Mouse (Mus musculus): ENCODE data around the gene Lyg2. TPM values are rescaled to one million over a fixed set of nuclear protein-coding genes. Genes with fewer than 3 reads are reported as not detected.

The Lyg2 gene
- polyA plus RNA-seq, 1 experiment from 2014 or later = not detected

GRCm38 (mm10) chr1:37917666-37918065 lies 1.4 kb upstream of the Lyg2 start:
- Histone ChIP-seq H3K4me3 (no peak overlapping the region), H3K27ac (replicated peaks) (no peak overlapping the region), H3K36me3 (no peaks in the 10 kb centered on the region), H3K9ac (replicated peaks) (no peak overlapping the region), H3K27me3 (no peaks in the 10 kb centered on the region), H3K4me1 (no peaks in the 10 kb centered on the region), H3K4me2 (replicated peaks) (no peak overlapping the region), H3K9me3 (no peaks in the 10 kb centered on the region)
- WGBS = 80% methylated on average over 13 of the region's 13 CpGs
- no peak for ATAC-seq (ENCODE audit: low FRiP score, low read depth)

- ATAC-seq (ENCODE audit: low FRiP score, low read depth) = no peak
- no peaks in the 10 kb centered on the region for H3K4me1 ChIP-seq
- 79% methylated on average over 2 of the region's 2 CpGs for WGBS
- H3K27me3 ChIP-seq = no peaks in the 10 kb centered on the region
- no peak overlapping the region for H3K27ac ChIP-seq (replicated peaks)
- no peaks in the 10 kb centered on the region for H3K36me3 ChIP-seq
- H3K9me3 ChIP-seq = no peaks in the 10 kb centered on the region
- no peak overlapping the region for H3K4me2 ChIP-seq (replicated peaks)
- H3K9ac ChIP-seq (replicated peaks) = no peak overlapping the region
- no peak overlapping the region for H3K4me3 ChIP-seq
Observed at GRCm38 (mm10) chr1:37912751-37913150, 3.5 kb downstream of the Lyg2 start.

DNA sequence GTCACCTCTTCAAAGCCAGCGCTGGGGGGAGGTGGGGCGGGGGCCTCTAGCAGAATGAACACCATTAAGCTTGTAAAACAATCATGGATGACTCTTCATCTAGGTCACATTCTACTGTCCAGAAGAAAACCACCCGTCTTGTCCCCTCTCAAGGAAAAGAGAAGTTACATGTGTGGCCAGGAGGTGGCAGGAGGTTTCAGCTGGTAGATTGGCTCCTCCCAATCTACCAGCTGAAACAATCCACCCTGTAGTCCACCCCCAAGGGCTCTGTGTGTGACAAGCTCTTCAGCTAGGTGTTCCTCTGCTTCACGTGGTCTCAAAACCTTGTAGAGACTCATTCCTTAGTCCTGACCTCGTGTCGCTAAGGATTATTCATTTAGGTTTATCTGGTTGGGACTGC lies 13.1 kb downstream of the Lyg2 start:
- Histone ChIP-seq H3K27ac (replicated peaks) (no peak overlapping the region), H3K4me2 (replicated peaks) (no peak overlapping the region), H3K4me1 (no peaks in the 10 kb centered on the region), H3K9me3 (no peaks in the 10 kb centered on the region), H3K36me3 (peaks cover 14% of the 10 kb centered on the region), H3K9ac (replicated peaks) (no peak overlapping the region), H3K27me3 (no peaks in the 10 kb centered on the region), H3K4me3 (no peak overlapping the region)
- 42% methylated on average over 6 of the region's 6 CpGs for WGBS
- no peak for ATAC-seq (ENCODE audit: low FRiP score, low read depth)

DNA sequence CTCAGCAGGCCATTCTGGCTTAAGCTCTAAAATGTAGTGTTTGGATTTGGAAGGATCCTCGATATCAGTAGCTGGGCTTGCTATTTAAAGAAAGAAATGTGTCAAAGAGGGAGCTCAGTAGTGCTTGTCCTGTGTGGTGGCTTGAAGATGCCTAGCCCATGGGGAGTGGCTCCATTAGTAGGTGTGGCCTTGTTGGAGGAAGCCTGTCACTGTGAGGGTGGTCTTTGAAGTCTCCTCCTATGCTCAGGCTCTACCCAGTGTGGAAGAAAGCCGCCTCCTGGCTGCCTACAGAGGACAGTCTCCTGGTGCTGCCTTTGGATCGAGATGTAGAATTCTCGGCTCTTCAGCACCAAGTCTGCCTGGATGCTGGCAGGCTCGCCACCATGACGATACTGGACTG lies 16.0 kb downstream of the Lyg2 start:
- no peak overlapping the region for H3K4me3 ChIP-seq
- WGBS = 60% methylated on average over 6 of the region's 6 CpGs
- H3K27ac ChIP-seq (replicated peaks) = no peak overlapping the region
- H3K4me1 ChIP-seq = no peaks in the 10 kb centered on the region
- H3K27me3 ChIP-seq = no peaks in the 10 kb centered on the region
- ATAC-seq (ENCODE audit: low FRiP score, low read depth) = no peak
- no peaks in the 10 kb centered on the region for H3K9me3 ChIP-seq
- H3K36me3 ChIP-seq = peaks cover 39% of the 10 kb centered on the region
- no peak overlapping the region for H3K4me2 ChIP-seq (replicated peaks)
- H3K9ac ChIP-seq (replicated peaks) = no peak overlapping the region

DNA sequence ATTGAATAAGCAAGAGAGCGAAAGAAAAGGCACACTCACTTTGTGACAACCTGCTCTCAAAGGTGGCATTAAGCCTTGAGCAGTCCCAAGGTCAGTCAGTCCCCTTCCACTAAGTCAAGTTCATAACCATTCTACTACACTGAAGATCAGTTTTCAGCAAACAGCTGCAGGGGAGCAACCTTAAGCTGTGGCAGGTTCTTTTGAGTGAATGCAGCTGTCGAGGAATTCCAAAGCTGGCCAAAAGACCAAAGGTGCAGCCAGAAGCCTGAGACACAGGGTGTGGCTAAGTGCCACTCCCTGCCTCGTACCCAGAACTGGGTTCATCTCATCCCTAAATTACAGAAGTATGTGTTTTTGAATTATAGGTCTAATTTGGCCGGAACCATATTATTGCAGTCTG lies 16.5 kb downstream of the Lyg2 start:
- H3K4me3 ChIP-seq = no peak overlapping the region
- no peaks in the 10 kb centered on the region for H3K4me1 ChIP-seq
- H3K27me3 ChIP-seq = no peaks in the 10 kb centered on the region
- peaks cover 44% of the 10 kb centered on the region for H3K36me3 ChIP-seq
- H3K9me3 ChIP-seq = no peaks in the 10 kb centered on the region
- no peak overlapping the region for H3K27ac ChIP-seq (replicated peaks)
- H3K4me2 ChIP-seq (replicated peaks) = no peak overlapping the region
- 88% methylated on average over 4 of the region's 4 CpGs for WGBS
- ATAC-seq (ENCODE audit: low FRiP score, low read depth) = no peak
- H3K9ac ChIP-seq (replicated peaks) = no peak overlapping the region

GRCm38 (mm10) chr1:37894606-37895005 lies 21.7 kb downstream of the Lyg2 start:
- H3K27ac ChIP-seq (replicated peaks) = no peak overlapping the region
- peaks cover 12% of the 10 kb centered on the region for H3K4me1 ChIP-seq
- peaks cover 49% of the 10 kb centered on the region for H3K36me3 ChIP-seq
- H3K4me3 ChIP-seq = no peak overlapping the region
- no peak for ATAC-seq (ENCODE audit: low FRiP score, low read depth)
- no peak overlapping the region for H3K4me2 ChIP-seq (replicated peaks)
- no peaks in the 10 kb centered on the region for H3K9me3 ChIP-seq
- H3K9ac ChIP-seq (replicated peaks) = no peak overlapping the region
- no peaks in the 10 kb centered on the region for H3K27me3 ChIP-seq

GRCm38 (mm10) chr1:37891400-37891799 lies 24.9 kb downstream of the Lyg2 start:
- H3K27me3 ChIP-seq = no peaks in the 10 kb centered on the region
- H3K36me3 ChIP-seq = peaks cover 27% of the 10 kb centered on the region
- H3K4me3 ChIP-seq = peak overlapping the region; percentile 66
- peak overlapping the region; percentile 71 for H3K4me2 ChIP-seq (replicated peaks)
- H3K4me1 ChIP-seq = peaks cover 18% of the 10 kb centered on the region
- no peak overlapping the region for H3K9ac ChIP-seq (replicated peaks)
- ATAC-seq (ENCODE audit: low FRiP score, low read depth) = no peak
- no peak overlapping the region for H3K27ac ChIP-seq (replicated peaks)
- H3K9me3 ChIP-seq = no peaks in the 10 kb centered on the region
- WGBS = 85% methylated on average over 3 of the region's 3 CpGs

DNA sequence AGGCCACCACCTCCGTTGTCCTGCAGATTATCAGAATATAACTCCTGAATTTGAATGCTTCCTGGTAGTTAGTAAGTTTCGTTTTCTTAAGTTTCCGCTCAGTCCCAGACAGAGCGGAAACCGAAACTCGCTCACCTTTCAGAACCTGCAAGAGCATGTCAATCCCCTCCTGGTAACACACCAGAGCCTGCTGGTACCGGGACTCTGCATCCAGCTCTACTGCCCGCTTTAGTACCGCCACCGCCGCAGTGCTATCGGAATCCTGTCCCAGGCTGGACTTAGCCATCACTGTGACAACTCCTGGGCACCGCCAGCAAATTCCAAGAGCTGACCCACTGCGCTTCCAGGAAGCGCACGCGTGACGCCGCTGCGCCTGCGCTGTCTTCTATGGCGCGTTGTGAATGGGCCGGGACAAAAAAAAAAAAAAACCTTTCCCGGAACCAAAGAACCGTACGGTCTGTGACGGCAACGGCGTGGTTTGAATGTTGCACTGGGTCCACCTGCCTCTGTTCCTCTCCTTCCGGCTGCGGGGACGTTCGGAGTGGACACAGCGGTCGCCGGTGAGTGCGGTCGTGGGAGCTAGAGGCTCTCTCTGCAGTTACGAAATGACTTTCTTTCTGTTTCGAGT lies 26.2 kb downstream of the Lyg2 start, which contains the start of the genes Mitd1 and Mrpl30:
Gene Mitd1, minus strand, starts transcription at position 387 of the 628 bp plus-strand sequence.
Gene Mrpl30, plus strand, starts transcription at position 453 of the 628 bp plus-strand sequence.
- peak within 1 kb of the TSS; percentile 71 for H3K4me2 ChIP-seq (replicated peaks)
- H3K4me1 ChIP-seq = peaks cover 18% of the 10 kb centered on the region
- peaks cover 14% of the 10 kb centered on the region for H3K36me3 ChIP-seq
- WGBS = 0% methylated on average over 38 of the region's 41 CpGs
- 0 out of 2 replicates have a peak within 1 kb of the TSS, but pooled peaks have one; percentile 26 for H3K27ac ChIP-seq (replicated peaks)
- no peaks in the 10 kb centered on the region for H3K27me3 ChIP-seq
- peak; percentile 91 for ATAC-seq (ENCODE audit: low FRiP score, low read depth)
- H3K9ac ChIP-seq (replicated peaks) = peak within 1 kb of the TSS; percentile 58
- peak within 1 kb of the TSS; percentile 66 for H3K4me3 ChIP-seq
- no peaks in the 10 kb centered on the region for H3K9me3 ChIP-seq

GRCm38 (mm10) chr1:37889206-37889605 lies 27.1 kb downstream of the Lyg2 start:
- peaks cover 9% of the 10 kb centered on the region; the same call in 1 of the 2 replicates for H3K36me3 ChIP-seq
- peaks cover 18% of the 10 kb centered on the region for H3K4me1 ChIP-seq
- H3K27ac ChIP-seq (replicated peaks) = no peak overlapping the region
- H3K27me3 ChIP-seq = no peaks in the 10 kb centered on the region
- H3K9me3 ChIP-seq = no peaks in the 10 kb centered on the region
- WGBS = 80% methylated on average over 7 of the region's 7 CpGs
- peak overlapping the region; percentile 58; the same call in 1 of the 2 replicates for H3K9ac ChIP-seq (replicated peaks)
- peak overlapping the region; percentile 66 for H3K4me3 ChIP-seq
- no peak for ATAC-seq (ENCODE audit: low FRiP score, low read depth)
- peak overlapping the region; percentile 71 for H3K4me2 ChIP-seq (replicated peaks)

DNA sequence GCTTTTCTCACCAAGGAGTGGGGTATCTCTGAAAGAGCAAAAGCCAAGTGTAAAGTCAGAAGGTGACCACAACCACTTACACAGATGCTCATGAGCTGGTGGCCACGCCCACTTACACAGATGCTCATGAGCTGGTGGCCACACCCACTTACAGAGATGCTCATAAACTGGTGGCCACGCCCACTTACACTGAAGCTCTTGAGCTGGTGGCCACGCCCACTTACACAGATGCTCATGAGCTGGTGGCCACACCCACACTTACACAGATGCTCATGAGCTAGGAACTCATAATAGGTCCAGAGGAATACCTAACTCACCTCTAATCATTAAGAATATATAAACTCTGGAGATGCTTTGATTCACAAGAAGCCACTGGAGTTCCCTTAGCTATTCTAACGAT lies 31.8 kb downstream of the Lyg2 start:
- H3K4me3 ChIP-seq = no peak overlapping the region
- H3K9ac ChIP-seq (replicated peaks) = no peak overlapping the region
- H3K27ac ChIP-seq (replicated peaks) = no peak overlapping the region
- WGBS = 79% methylated on average over 4 of the region's 4 CpGs
- H3K27me3 ChIP-seq = no peaks in the 10 kb centered on the region
- no peaks in the 10 kb centered on the region for H3K9me3 ChIP-seq
- H3K4me2 ChIP-seq (replicated peaks) = no peak overlapping the region
- peaks cover 21% of the 10 kb centered on the region for H3K36me3 ChIP-seq
- H3K4me1 ChIP-seq = peaks cover 4% of the 10 kb centered on the region
- ATAC-seq (ENCODE audit: low FRiP score, low read depth) = no peak

DNA sequence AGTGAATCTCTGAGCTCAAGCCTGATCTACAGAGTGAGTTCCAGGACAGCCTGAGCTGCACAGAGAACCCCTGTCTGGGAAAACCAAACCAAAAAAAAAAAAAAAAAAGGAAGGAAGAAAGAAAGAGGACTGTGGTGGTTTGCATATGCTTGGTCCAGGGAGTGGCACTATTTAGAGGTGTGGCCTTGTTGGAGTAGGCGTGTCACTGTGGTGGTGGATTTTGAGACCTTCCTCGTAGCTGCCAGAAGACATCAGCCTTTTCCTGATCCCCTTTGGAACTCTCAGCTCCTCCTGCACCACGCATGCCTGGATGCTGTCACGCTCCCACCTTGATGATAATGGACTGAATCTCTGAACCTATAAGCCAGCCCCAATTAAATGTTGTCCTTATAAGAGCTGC lies 32.9 kb downstream of the Lyg2 start:
- H3K4me1 ChIP-seq = no peaks in the 10 kb centered on the region
- H3K9me3 ChIP-seq = no peaks in the 10 kb centered on the region
- H3K9ac ChIP-seq (replicated peaks) = no peak overlapping the region
- no peak for ATAC-seq (ENCODE audit: low FRiP score, low read depth)
- H3K27me3 ChIP-seq = no peaks in the 10 kb centered on the region
- H3K36me3 ChIP-seq = peaks cover 31% of the 10 kb centered on the region
- 97% methylated on average over 4 of the region's 4 CpGs for WGBS
- H3K27ac ChIP-seq (replicated peaks) = no peak overlapping the region
- no peak overlapping the region for H3K4me2 ChIP-seq (replicated peaks)
- no peak overlapping the region for H3K4me3 ChIP-seq

DNA sequence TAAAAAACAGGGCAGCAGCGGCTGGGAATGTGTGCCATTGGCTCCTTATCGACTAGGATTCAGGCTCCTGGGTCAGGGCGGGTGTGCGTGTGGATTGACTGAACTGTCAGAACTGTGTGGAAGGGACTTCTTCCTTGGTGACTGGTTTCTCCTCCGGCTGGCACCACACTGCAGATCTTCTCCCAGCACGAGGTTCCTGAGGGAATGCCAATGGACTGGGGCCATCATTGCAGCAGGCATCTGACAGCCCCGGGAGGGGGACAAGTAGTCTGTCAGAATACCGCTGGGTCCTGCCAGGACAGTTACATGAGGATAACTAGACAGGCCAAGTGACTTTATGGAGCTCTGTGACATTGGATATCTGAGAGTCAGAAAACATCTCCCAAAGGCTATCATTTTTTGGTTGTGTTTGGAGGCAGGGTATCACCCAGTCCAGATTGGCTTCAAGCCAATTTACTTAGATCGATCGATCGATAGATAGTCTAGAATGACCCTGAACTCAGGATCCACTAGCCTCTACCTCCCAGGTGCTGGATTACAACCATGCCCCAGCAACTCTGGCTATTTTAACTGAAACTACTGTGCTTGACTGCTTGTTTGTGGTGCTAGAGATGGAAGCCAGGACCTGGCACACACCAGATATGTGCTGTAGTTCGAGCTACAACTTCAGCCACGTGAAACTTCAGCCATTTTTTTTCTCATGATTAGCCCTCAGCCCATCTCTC lies 38.4 kb downstream of the Lyg2 start:
- no peak overlapping the region for H3K4me2 ChIP-seq (replicated peaks)
- no peaks in the 10 kb centered on the region for H3K4me1 ChIP-seq
- no peaks in the 10 kb centered on the region for H3K27me3 ChIP-seq
- H3K27ac ChIP-seq (replicated peaks) = no peak overlapping the region
- H3K9ac ChIP-seq (replicated peaks) = no peak overlapping the region
- H3K36me3 ChIP-seq = peaks cover 62% of the 10 kb centered on the region
- H3K4me3 ChIP-seq = no peak overlapping the region
- WGBS = 95% methylated on average over 13 of the region's 13 CpGs
- no peak for ATAC-seq (ENCODE audit: low FRiP score, low read depth)
- no peaks in the 10 kb centered on the region for H3K9me3 ChIP-seq
